Mouse (Mus musculus) midbrain, embryonic 14.5 days (tissue): Measurements from ENCODE around the gene Slco3a1. TPM values are rescaled to one million over a fixed set of nuclear protein-coding genes. Genes with fewer than 3 reads are reported as not detected.

Source experiments
- ATAC-seq: fragments of 200-750 bp; cut with Nextera tagmentation; 2 replicates; pipeline ENCODE4 v1.8.0; 2017; ENCODE audit warnings: moderate number of reproducible peaks, moderate library complexity; ENCODE audit not compliant: low FRiP score, low TSS enrichment
- DNase-seq: peaks from one replicate; pipeline ENCODE4 v3.0.0-alpha.2; 2015
- H3K27ac ChIP-seq: fragments of 300-500 bp; sonication (generic); replicated peaks from 2 replicates; pipeline ENCODE4 v1.5.1; 2014; ENCODE audit warnings: mild to moderate bottlenecking, low read depth, low read length, moderate library complexity
- H3K27me3 ChIP-seq: fragments of 300-500 bp; sonication (generic); 2 replicates; pipeline ENCODE4 v1.6.1; 2014; ENCODE audit warnings: low read length, control low read depth, mixed read lengths; ENCODE audit not compliant: control insufficient read depth, insufficient read depth
- H3K36me3 ChIP-seq: fragments of 300-500 bp; sonication (generic); 2 replicates; pipeline ENCODE4 v1.6.1; 2014; ENCODE audit warnings: low read length, control low read depth; ENCODE audit not compliant: control insufficient read depth, insufficient read depth
- H3K4me1 ChIP-seq: fragments of 300-500 bp; sonication (generic); 2 replicates; pipeline ENCODE4 v1.6.1; 2014; ENCODE audit warnings: mild to moderate bottlenecking, antibody characterized with exemption, low read length, control low read depth; ENCODE audit not compliant: control insufficient read depth, insufficient read depth
- H3K4me2 ChIP-seq: fragments of 300-500 bp; sonication (generic); 2 replicates; pipeline ENCODE4 v1.6.1; 2014; ENCODE audit warnings: mild to moderate bottlenecking, low read length, moderate library complexity
- H3K4me3 ChIP-seq: fragments of 300-500 bp; sonication (generic); replicated peaks from 2 replicates; pipeline ENCODE4 v1.5.1; 2014; ENCODE audit warnings: low read depth, low read length
- H3K9ac ChIP-seq: fragments of 300-500 bp; sonication (generic); replicated peaks from 2 replicates; pipeline ENCODE4 v1.6.1; 2014; ENCODE audit warnings: mild to moderate bottlenecking, low read length, moderate library complexity
- H3K9me3 ChIP-seq: fragments of 300-500 bp; sonication (generic); 2 replicates; pipeline ENCODE4 v1.6.1; 2016; ENCODE audit warnings: low read length, control low read depth, mixed read lengths; ENCODE audit not compliant: control insufficient read depth
- WGBS: fragments of 180-500 bp; shearing (Covaris S2); extraction: QIAGEN DNeasy Blood & Tissue Kit; methylation state at CpG from one replicate; pipeline ENCODE4 v1.1.7; 2014; 5-methylcytosine and 5-hydroxymethylcytosine counted together
- polyA plus RNA-seq: library from polyadenylated mRNA; unstranded; fragments of >200 nt; fragmentation: Nextera tagmentation; extraction: Ambion mirVana; gene quantifications from 2 replicates; pipeline ENCODE4 v1.2.1, GENCODE M21; 2014

Gene Slco3a1
- polyA plus RNA-seq, 1 experiment from 2014 or later, result 18.9 TPM

DNA sequence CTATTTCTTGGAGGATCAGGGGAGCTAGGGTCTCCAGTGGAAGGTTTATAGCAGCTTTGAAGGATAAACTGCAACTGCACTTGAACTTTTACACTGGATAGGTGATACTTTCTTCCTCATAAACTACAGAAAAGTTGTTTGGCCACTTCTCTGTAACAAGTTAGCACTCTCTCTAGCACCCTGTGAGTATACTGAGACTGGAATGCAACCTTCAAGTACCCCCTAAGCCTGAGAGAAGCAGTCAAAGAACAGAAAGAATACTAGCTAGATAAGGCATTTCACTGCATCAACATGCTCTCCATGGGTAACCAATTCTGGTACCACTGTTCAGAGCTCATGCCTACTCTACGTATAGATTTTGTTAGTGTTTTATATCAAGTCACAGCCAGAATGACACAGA, 128.6 kb downstream of the Slco3a1 start:
- no peak for ATAC-seq
- H3K36me3 ChIP-seq, result no peaks in the 10 kb centered on the region
- no peaks in the 10 kb centered on the region for H3K9me3 ChIP-seq
- no peak for DNase-seq
- H3K27ac ChIP-seq, result no peak overlapping the region
- peaks cover 15% of the 10 kb centered on the region; the same call in 1 of the 2 replicates for H3K4me1 ChIP-seq
- no peak overlapping the region for H3K4me2 ChIP-seq
- 98% methylated on average over 1 of the region's 1 CpGs for WGBS
- H3K9ac ChIP-seq, result no peak overlapping the region
- no peak overlapping the region for H3K4me3 ChIP-seq
- no peaks in the 10 kb centered on the region for H3K27me3 ChIP-seq

- Histone ChIP-seq H3K27me3 (no peaks in the 10 kb centered on the region), H3K27ac (no peak overlapping the region), H3K4me2 (no peak overlapping the region), H3K4me3 (no peak overlapping the region), H3K36me3 (no peaks in the 10 kb centered on the region), H3K4me1 (peaks cover 15% of the 10 kb centered on the region; the same call in 1 of the 2 replicates), H3K9ac (no peak overlapping the region), H3K9me3 (no peaks in the 10 kb centered on the region)
- ATAC-seq (no peak), DNase-seq (no peak)
- WGBS, result 59% methylated on average over 9 of the region's 9 CpGs
These were observed 130.4 kb downstream of the Slco3a1 start for GRCm38 (mm10) chr7:74423928-74424850.

- Histone ChIP-seq H3K9me3 (no peaks in the 10 kb centered on the region), H3K4me2 (no peak overlapping the region), H3K36me3 (no peaks in the 10 kb centered on the region), H3K4me3 (no peak overlapping the region), H3K27me3 (no peaks in the 10 kb centered on the region), H3K4me1 (peaks cover 15% of the 10 kb centered on the region; the same call in 1 of the 2 replicates), H3K27ac (no peak overlapping the region), H3K9ac (no peak overlapping the region)
- DNase-seq (no peak), ATAC-seq (no peak)
- WGBS, result 68% methylated on average over 3 of the region's 3 CpGs
These were observed 131.3 kb downstream of the Slco3a1 start for GRCm38 (mm10) chr7:74423316-74423715.

GRCm38 (mm10) chr7:74422731-74423130, 131.8 kb downstream of the Slco3a1 start:
- H3K9ac ChIP-seq, result no peak overlapping the region
- H3K9me3 ChIP-seq, result no peaks in the 10 kb centered on the region
- H3K27ac ChIP-seq, result no peak overlapping the region
- H3K36me3 ChIP-seq, result no peaks in the 10 kb centered on the region
- no peak overlapping the region for H3K4me2 ChIP-seq
- no peaks in the 10 kb centered on the region for H3K27me3 ChIP-seq
- no peak overlapping the region for H3K4me3 ChIP-seq
- DNase-seq, result no peak
- peaks cover 15% of the 10 kb centered on the region; the same call in 1 of the 2 replicates for H3K4me1 ChIP-seq
- no peak for ATAC-seq
- 82% methylated on average over 2 of the region's 2 CpGs for WGBS

DNA sequence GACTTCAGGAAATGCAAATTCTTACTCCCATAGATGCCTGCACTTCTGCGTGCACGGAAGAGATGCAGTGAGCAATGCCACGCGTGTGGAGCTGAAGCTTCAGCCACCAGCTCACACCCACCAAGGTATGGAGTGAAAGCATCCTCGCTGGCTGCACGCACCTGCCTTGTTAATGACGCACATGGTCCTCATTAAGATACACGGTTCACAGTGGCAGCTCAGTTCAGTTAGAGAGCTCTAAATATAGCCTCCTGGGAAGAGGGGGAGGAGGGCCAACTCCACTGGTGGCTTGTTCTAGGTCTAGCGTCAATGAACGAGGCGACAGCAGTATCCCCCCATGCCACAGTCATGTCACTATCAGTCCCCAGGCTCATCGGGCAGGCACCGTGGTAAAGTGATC, 132.6 kb downstream of the Slco3a1 start:
- 71% methylated on average over 13 of the region's 13 CpGs for whole genome bisulfite sequencing
- DNase-seq (no peak), ATAC-seq (no peak)
- Histone ChIP-seq H3K9ac (no peak overlapping the region), H3K36me3 (no peaks in the 10 kb centered on the region), H3K9me3 (no peaks in the 10 kb centered on the region), H3K27me3 (no peaks in the 10 kb centered on the region), H3K27ac (no peak overlapping the region), H3K4me2 (no peak overlapping the region), H3K4me3 (no peak overlapping the region), H3K4me1 (peaks cover 15% of the 10 kb centered on the region; the same call in 1 of the 2 replicates)

DNA sequence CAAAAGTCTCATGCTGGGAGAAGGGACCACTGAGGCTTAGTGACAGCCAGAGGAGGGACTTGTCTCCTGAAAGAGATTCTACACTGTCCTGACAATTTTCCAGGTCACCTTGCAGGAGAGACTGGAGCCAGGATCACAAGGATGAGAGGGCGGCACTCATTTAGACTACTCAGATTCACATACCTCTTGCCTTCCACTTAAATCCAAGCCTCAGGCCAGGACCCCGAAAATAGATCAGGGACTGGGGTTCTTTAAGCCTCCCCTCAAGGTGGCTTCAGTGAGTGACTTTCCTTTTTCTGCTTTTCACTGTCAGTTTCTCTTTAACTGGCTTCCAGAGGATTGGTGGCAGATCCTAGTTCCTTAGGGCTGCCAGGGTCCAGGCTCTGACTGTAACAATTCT, 133.0 kb downstream of the Slco3a1 start:
- Histone ChIP-seq H3K27me3 (no peaks in the 10 kb centered on the region), H3K27ac (no peak overlapping the region), H3K36me3 (no peaks in the 10 kb centered on the region), H3K4me1 (peaks cover 15% of the 10 kb centered on the region; the same call in 1 of the 2 replicates), H3K4me2 (no peak overlapping the region), H3K9ac (no peak overlapping the region), H3K4me3 (no peak overlapping the region), H3K9me3 (no peaks in the 10 kb centered on the region)
- 59% methylated on average over 2 of the region's 2 CpGs for WGBS
- no peak for ATAC-seq
- no peak for DNase-seq

DNA sequence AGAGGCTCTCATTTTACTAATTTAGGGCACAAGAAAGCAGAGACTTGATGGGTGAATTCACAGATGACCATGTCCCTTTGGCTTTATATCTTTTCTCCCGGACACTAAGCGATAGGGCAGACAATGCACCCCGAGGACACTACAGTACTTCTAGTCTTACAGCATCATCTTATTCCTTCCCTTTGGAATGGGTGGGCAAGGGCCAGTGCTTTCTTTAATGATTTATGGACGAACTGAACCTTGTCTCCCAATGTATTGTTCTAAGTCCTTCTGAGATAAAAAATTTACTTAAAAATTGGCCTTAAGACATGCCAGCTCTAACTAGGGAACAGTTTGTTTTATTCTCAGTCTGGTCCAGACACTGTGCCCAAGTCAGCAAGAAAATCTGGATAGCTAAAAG, 134.9 kb downstream of the Slco3a1 start:
- peaks cover 15% of the 10 kb centered on the region; the same call in 1 of the 2 replicates for H3K4me1 ChIP-seq
- no peaks in the 10 kb centered on the region for H3K27me3 ChIP-seq
- 91% methylated on average over 4 of the region's 4 CpGs for whole genome bisulfite sequencing
- H3K36me3 ChIP-seq, result no peaks in the 10 kb centered on the region
- no peak for DNase-seq
- H3K4me3 ChIP-seq, result no peak overlapping the region
- H3K9ac ChIP-seq, result no peak overlapping the region
- H3K9me3 ChIP-seq, result no peaks in the 10 kb centered on the region
- H3K4me2 ChIP-seq, result no peak overlapping the region
- no peak for ATAC-seq
- H3K27ac ChIP-seq, result no peak overlapping the region

GRCm38 (mm10) chr7:74417009-74417408, 137.6 kb downstream of the Slco3a1 start:
- Histone ChIP-seq H3K4me1 (0 out of 2 replicates have a peak, but pooled peaks cover 2% of the 10 kb centered on the region), H3K4me3 (no peak overlapping the region), H3K27me3 (no peaks in the 10 kb centered on the region), H3K4me2 (no peak overlapping the region), H3K27ac (no peak overlapping the region), H3K9ac (no peak overlapping the region), H3K36me3 (no peaks in the 10 kb centered on the region), H3K9me3 (no peaks in the 10 kb centered on the region)
- 89% methylated on average over 6 of the region's 6 CpGs for WGBS
- DNase-seq (no peak), ATAC-seq (no peak)

DNA sequence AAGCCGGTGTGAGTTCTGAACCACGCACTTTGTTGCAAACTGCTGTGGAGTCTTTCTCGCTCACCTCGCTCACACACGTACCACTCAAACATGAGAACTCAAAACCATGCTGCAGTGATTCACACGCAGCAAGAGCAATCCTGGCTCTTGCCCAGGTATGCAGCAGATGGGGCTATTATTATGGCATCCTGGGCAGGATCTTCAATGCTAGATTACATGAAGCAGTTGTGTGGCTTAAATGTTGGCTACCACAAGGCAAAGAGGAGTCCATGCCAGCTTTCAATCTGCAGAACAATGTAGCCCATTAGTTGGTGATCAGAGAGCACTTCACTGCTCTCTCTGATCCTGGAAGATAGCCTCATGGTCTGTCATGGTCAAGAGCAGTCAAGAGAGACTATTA, 139.3 kb downstream of the Slco3a1 start:
- Histone ChIP-seq H3K9me3 (no peaks in the 10 kb centered on the region), H3K27ac (no peak overlapping the region), H3K36me3 (no peaks in the 10 kb centered on the region), H3K4me3 (no peak overlapping the region), H3K4me1 (no peaks in the 10 kb centered on the region), H3K27me3 (no peaks in the 10 kb centered on the region), H3K9ac (no peak overlapping the region), H3K4me2 (no peak overlapping the region)
- DNase-seq (no peak), ATAC-seq (no peak)
- 97% methylated on average over 6 of the region's 6 CpGs for WGBS
